Comparison of ENCODE assay signal across 16 mouse cellular contexts in genomic region chr2:130896944-130897343, GRCm38 (mm10).
"Had no signal": no experiment of that assay in that cellular context is flagged by ENCODE, and none has a peak within 500 bp of the region (broad histone marks: within the 10 kb centered on the region; RNA-seq: fewer than 3 reads in every experiment).

No protein-coding gene starts in this region.

- H3K9ac ChIP-seq: limb, embryonic 13.5 days; midbrain, embryonic 13.5 days; stomach, embryonic 15.5 days had no signal

- H3K27me3 ChIP-seq: limb, embryonic 13.5 days; midbrain, embryonic 13.5 days; stomach, embryonic 15.5 days had no signal

- H3K4me3 ChIP-seq: layer of hippocampus, adult 2 months; limb, embryonic 13.5 days; midbrain, embryonic 13.5 days; myocyte; stomach, embryonic 15.5 days had no signal

- H3K9me3 ChIP-seq: limb, embryonic 13.5 days; midbrain, embryonic 13.5 days; stomach, embryonic 15.5 days had no signal

- DNase-seq: kidney, adult 9 months; kidney, postnatal 10 days; kidney, postnatal 4 days; left cerebral cortex, postnatal 4 days; lung, adult 18-20 months; right cerebral cortex, postnatal 14 days; thymus, adult 2 months; thymus, postnatal 25 days had no signal

- H3K4me2 ChIP-seq: limb, embryonic 13.5 days; midbrain, embryonic 13.5 days; stomach, embryonic 15.5 days had no signal

- ATAC-seq: hindbrain, embryonic 16.5 days; inflammation-experienced regulatory T-cells, adult 6 months; intestine, postnatal 0 days; midbrain, embryonic 13.5 days had no signal

- H3K27ac ChIP-seq: layer of hippocampus, adult 2 months; limb, embryonic 13.5 days; midbrain, embryonic 13.5 days; stomach, embryonic 15.5 days had no signal

- H3K36me3 ChIP-seq: stomach, embryonic 15.5 days had no signal

- H3K4me1 ChIP-seq: limb, embryonic 13.5 days; midbrain, embryonic 13.5 days; stomach, embryonic 15.5 days had no signal
